Mouse (Mus musculus) heart, embryonic 13.5 days (tissue): Measurements from ENCODE around the gene Nek3. TPM values are rescaled to one million over a fixed set of nuclear protein-coding genes. Genes with fewer than 3 reads are reported as not detected.
A peak's percentile ranks its signal among the peaks of the same experiment; 100 is the strongest.

ENCODE experiments used
- ATAC-seq: fragments of 200-750 bp; cut with Nextera tagmentation; 2 replicates; pipeline ENCODE4 v1.8.0; 2017; ENCODE audit warnings: moderate TSS enrichment; ENCODE audit not compliant: insufficient number of reproducible peaks, low FRiP score, low TSS enrichment; ENCODE audit errors: extremely low read depth
- H3K27ac ChIP-seq: fragments of 300-500 bp; sonication (generic); replicated peaks from 2 replicates; pipeline ENCODE4 v1.5.1; 2015; ENCODE audit warnings: moderate library complexity, mild to moderate bottlenecking, inconsistent platforms
- H3K27me3 ChIP-seq: fragments of 300-500 bp; sonication (generic); replicated peaks from 2 replicates; pipeline ENCODE4 v1.6.1; 2015; ENCODE audit warnings: mild to moderate bottlenecking, inconsistent platforms
- H3K36me3 ChIP-seq: fragments of 300-500 bp; sonication (generic); 2 replicates; pipeline ENCODE4 v1.6.1; 2015; ENCODE audit warnings: mild to moderate bottlenecking, inconsistent platforms
- H3K4me1 ChIP-seq: fragments of 300-500 bp; sonication (generic); 2 replicates; pipeline ENCODE4 v1.6.1; 2015; ENCODE audit warnings: inconsistent platforms
- H3K4me2 ChIP-seq: fragments of 300-500 bp; sonication (generic); 2 replicates; pipeline ENCODE4 v1.6.1; 2015; ENCODE audit warnings: inconsistent platforms, mild to moderate bottlenecking, moderate library complexity
- H3K4me3 ChIP-seq: fragments of 300-500 bp; sonication (generic); 2 replicates; pipeline ENCODE4 v1.5.1; 2015; ENCODE audit warnings: moderate library complexity, mild to moderate bottlenecking, inconsistent platforms
- H3K9ac ChIP-seq: fragments of 300-500 bp; sonication (generic); 2 replicates; pipeline ENCODE4 v1.6.1; 2015; ENCODE audit warnings: inconsistent platforms, mild to moderate bottlenecking, moderate library complexity
- H3K9me3 ChIP-seq: fragments of 300-500 bp; sonication (generic); 2 replicates; pipeline ENCODE4 v1.6.1; 2016; ENCODE audit warnings: inconsistent platforms
- WGBS: fragments of 180-500 bp; shearing (Covaris S2); methylation state at CpG from one replicate; pipeline ENCODE4 v1.1.7; 2015; ENCODE audit warnings: mixed read lengths; 5-methylcytosine and 5-hydroxymethylcytosine counted together
- polyA plus RNA-seq: library from polyadenylated mRNA; unstranded; fragments of >200 nt; fragmentation: Nextera tagmentation; extraction: Ambion mirVana; gene quantifications from 2 replicates; pipeline ENCODE4 v1.2.1, GENCODE M21; 2015

The Nek3 gene
- 4.6 and 4.9 TPM in 2 replicates for polyA plus RNA-seq

DNA sequence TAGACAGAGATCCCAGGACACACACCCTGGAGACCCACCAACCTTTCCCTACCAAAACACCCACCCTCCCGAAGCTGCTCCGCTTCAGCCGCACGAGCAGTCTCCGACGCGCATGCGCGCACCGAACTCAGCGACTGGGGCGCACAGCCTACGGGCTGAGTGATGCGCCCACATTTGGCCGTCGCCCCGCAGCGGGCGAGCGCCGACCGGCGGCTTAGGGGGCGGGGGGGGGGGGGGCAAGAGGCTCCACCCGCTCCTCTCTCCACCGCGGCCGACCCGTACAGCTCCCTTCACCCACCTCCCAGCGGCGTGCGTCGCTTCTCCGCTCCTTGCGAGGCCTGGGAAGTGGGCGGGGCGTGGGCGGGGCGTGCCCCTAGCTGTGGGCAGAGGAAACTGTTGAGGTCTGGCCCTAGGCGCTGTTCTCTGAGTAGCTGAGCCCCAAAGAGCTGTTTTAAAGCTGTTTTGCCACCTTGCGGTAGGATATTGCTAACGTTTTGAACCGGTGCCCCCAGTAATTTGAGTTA is at the start of gene Nek3:
TSS of gene Nek3 (minus strand) at position 356 of the 524 bp plus-strand sequence.
- Histone ChIP-seq H3K9me3 (no peaks in the 10 kb centered on the region), H3K27me3 (no peaks in the 10 kb centered on the region), H3K27ac (peak within 1 kb of the TSS; percentile 70), H3K4me1 (peaks cover 7% of the 10 kb centered on the region), H3K4me3 (peak within 1 kb of the TSS; percentile 67), H3K36me3 (peaks cover 39% of the 10 kb centered on the region), H3K4me2 (peak within 1 kb of the TSS; percentile 76), H3K9ac (peak within 1 kb of the TSS; percentile 83)
- peak; percentile 98 for ATAC-seq
- WGBS = under 1% methylated on average over 43 of the region's 43 CpGs

DNA sequence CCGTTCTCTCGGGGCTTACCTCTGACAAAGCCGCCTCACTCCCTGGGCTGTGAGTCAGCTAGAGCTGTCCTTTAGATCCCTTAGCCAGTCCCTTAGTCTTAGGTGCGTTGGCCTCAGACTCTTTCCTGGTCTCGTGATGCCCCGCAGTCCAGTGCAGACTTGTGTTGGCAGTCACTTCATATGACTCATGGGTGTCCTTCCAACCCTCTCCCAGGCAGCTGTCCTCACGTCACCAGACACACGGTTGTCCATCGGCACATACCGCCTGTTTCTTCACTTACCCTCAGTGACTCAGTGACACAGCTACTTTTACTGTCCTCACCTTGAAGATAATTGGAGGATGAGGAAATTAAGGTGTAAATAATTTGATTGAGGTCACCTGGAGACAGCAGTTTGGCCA is 48.6 kb upstream of the Nek3 start:
- Histone ChIP-seq H3K36me3 (peaks cover 84% of the 10 kb centered on the region), H3K4me3 (no peak overlapping the region), H3K9ac (no peak overlapping the region), H3K9me3 (no peaks in the 10 kb centered on the region), H3K27me3 (no peaks in the 10 kb centered on the region), H3K27ac (no peak overlapping the region), H3K4me1 (no peaks in the 10 kb centered on the region), H3K4me2 (no peak overlapping the region)
- 85% methylated on average over 10 of the region's 10 CpGs for WGBS
- ATAC-seq = no peak

DNA sequence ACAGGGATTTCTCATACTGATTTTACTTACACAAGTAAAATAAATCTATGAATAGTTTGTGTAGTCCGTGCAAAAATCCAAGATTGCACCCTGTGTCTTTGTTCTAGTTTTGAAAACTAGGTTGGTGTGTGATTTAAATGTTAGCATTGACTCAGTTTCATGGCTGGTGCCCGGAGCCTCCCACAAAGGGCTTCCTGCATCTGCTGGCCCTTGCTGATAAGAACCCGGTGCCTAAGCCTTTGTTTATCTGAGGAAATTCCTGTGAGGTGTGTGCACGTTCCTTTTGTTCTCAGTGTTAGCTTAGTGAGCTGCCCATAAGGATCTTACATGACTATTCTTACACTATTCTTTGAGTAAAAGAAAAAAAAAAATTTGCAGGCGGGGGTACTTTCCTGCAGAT is 42.8 kb upstream of the Nek3 start:
- peaks cover 18% of the 10 kb centered on the region for H3K4me1 ChIP-seq
- no peak overlapping the region for H3K4me3 ChIP-seq
- no peaks in the 10 kb centered on the region for H3K27me3 ChIP-seq
- no peak overlapping the region for H3K9ac ChIP-seq
- peak overlapping the region; percentile 28; the same call in 1 of the 2 replicates for H3K4me2 ChIP-seq
- H3K36me3 ChIP-seq = peaks cover 62% of the 10 kb centered on the region
- 12% methylated on average over 5 of the region's 5 CpGs for WGBS
- ATAC-seq = no peak; the same call in 1 of the 2 replicates
- peak overlapping the region; percentile 73 for H3K27ac ChIP-seq
- no peaks in the 10 kb centered on the region for H3K9me3 ChIP-seq

- 72% methylated on average over 4 of the region's 4 CpGs for WGBS
- Histone ChIP-seq H3K4me2 (no peak overlapping the region), H3K27me3 (no peaks in the 10 kb centered on the region), H3K27ac (peak overlapping the region; percentile 81), H3K9ac (no peak overlapping the region), H3K4me3 (no peak overlapping the region), H3K9me3 (no peaks in the 10 kb centered on the region), H3K4me1 (peaks cover 18% of the 10 kb centered on the region), H3K36me3 (peaks cover 63% of the 10 kb centered on the region)
- no peak for ATAC-seq
Observed at GRCm38 (mm10) chr8:22207535-22207934, 41.3 kb upstream of the Nek3 start.

DNA sequence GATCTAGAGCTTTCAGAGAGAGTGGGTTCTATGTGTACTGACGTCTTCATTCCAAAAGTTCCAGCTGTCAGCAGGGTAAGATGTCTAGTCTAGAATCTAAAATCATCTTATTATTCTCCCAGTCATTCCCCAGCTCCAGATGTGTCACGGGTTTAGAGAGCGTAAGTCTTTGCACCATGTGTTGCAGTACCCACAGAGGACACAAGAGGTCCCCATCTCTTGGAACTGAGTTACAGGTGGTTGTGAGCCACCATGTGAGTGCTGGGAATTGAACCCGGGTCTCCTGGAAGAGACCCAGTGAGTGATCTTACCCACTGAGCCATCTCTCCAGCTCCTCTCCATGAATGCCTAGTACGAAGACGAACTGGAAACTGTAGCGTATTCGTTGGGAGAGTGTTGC is 33.2 kb upstream of the Nek3 start:
- WGBS = 96% methylated on average over 8 of the region's 8 CpGs
- H3K9me3 ChIP-seq = no peaks in the 10 kb centered on the region
- no peak overlapping the region for H3K9ac ChIP-seq
- H3K36me3 ChIP-seq = peaks cover 48% of the 10 kb centered on the region
- H3K4me3 ChIP-seq = no peak overlapping the region
- no peak overlapping the region for H3K4me2 ChIP-seq
- no peaks in the 10 kb centered on the region for H3K27me3 ChIP-seq
- peaks cover 6% of the 10 kb centered on the region for H3K4me1 ChIP-seq
- H3K27ac ChIP-seq = no peak overlapping the region
- ATAC-seq = no peak

DNA sequence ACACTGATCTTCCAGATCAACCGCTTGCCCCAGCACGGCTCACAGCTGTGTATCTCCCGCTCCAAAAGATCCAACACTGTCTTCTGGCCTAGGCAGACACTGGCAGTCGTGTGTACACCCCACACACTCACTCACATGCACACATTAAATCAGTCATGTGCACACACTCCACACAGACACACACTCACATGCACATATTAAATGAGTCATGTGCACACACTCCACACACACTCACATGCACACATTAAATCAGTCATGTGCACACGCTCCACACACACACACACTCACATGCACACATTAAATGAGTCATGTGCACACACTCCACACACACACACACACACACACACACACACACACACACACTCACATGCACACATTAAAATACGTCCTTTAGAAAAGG is 31.7 kb upstream of the Nek3 start:
- no peak overlapping the region for H3K4me3 ChIP-seq
- 93% methylated on average over 6 of the region's 6 CpGs for WGBS
- H3K9me3 ChIP-seq = no peaks in the 10 kb centered on the region
- H3K4me1 ChIP-seq = peaks cover 16% of the 10 kb centered on the region
- no peak overlapping the region for H3K4me2 ChIP-seq
- H3K9ac ChIP-seq = no peak overlapping the region
- H3K27ac ChIP-seq = no peak overlapping the region
- ATAC-seq = no peak
- H3K36me3 ChIP-seq = peaks cover 35% of the 10 kb centered on the region
- H3K27me3 ChIP-seq = no peaks in the 10 kb centered on the region

DNA sequence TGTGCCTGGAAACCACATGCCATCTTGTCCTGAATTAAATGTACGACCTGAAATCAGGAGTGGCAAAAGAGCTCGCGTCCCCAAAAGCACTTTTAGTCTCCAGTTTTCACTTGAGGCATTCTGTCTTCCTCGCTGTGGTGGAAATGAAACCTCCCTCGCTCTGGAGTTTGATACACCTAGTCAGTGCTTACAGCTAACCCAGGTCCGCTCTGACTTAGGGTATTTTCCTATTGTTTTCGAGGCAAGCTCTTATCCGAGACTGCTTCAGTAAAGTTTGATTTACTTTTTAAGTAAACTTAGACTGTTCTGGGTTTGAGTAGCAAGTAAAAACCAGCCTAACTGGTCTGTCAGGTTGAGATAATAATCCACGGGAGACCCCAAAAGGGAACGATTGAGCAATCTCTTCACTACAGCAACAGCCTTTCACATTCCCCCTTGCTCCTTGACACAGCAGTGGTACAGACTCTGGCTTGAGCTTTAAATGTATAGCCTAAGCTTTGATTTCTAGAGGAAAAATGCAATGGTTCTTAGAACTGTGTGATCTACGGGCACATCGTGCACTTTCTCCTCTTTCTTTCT is 27.3 kb upstream of the Nek3 start:
- Histone ChIP-seq H3K9ac (peak overlapping the region; percentile 95), H3K27me3 (no peaks in the 10 kb centered on the region), H3K27ac (peak overlapping the region; percentile 99), H3K4me3 (peak overlapping the region; percentile 88), H3K4me2 (peak overlapping the region; percentile 88), H3K36me3 (peaks cover 4% of the 10 kb centered on the region; the same call in 1 of the 2 replicates), H3K4me1 (peaks cover 16% of the 10 kb centered on the region), H3K9me3 (no peaks in the 10 kb centered on the region)
- no peak for ATAC-seq
- WGBS = 13% methylated on average over 12 of the region's 12 CpGs

DNA sequence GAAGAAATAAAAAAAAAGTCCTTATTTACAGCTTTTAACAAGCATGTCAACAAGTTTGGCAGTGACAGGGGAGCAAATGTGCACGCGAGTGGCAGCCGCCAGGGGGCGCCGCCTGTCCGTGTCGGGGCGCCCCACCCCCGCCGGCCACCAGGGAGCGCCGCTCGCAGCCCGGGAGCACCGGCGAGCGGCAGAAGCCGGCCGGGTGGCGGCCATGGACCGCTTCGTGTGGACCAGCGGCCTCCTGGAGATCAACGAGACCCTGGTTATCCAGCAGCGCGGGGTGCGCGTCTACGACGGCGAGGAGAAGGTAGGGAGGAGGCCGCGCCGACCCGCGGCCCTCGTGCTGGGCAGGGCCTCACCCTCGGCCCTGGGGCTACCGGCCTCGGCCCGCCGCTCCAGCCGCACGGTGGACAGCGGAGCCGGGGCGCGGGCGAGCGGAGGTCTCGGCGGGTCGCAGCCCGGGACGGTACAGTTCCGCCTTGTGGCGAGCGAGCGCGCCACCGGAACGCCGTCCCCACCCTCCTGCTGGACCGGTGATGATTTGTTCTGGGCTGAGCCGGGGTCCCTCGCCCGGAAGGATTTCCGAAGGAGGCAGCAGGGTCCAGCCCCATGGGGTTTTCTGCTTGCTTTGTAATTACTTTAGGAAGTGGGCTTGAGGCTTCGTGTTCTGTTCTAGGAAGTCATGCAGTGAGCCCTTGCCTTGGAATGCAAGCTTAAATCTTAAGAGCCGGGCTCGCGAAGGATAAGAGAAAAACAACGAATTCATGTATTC is 26.6 kb upstream of the Nek3 start, which contains the start of gene Vps36:
TSS of gene Vps36 (plus strand) at position 150 of the 772 bp plus-strand sequence.
- peak within 1 kb of the TSS; percentile 88 for H3K4me2 ChIP-seq

GRCm38 (mm10) chr8:22185431-22186397 is 19.5 kb upstream of the Nek3 start, which contains the start of gene Ckap2:
TSS of gene Ckap2 (minus strand) at chr8:22185819.
- Histone ChIP-seq H3K4me1 (peaks cover 12% of the 10 kb centered on the region), H3K27me3 (no peaks in the 10 kb centered on the region), H3K9ac (peak within 1 kb of the TSS; percentile 85), H3K36me3 (no peaks in the 10 kb centered on the region), H3K27ac (peak within 1 kb of the TSS; percentile 79), H3K4me2 (peak within 1 kb of the TSS; percentile 68), H3K4me3 (peak within 1 kb of the TSS; percentile 71), H3K9me3 (no peaks in the 10 kb centered on the region)
- peak; percentile 91 for ATAC-seq
- 2% methylated on average over 63 of the region's 63 CpGs for WGBS

More for the DNA sequence above, 26.6 kb upstream of the Nek3 start, which contains the start of gene Vps36:
- Histone ChIP-seq H3K36me3 (peaks cover 4% of the 10 kb centered on the region; the same call in 1 of the 2 replicates), H3K27ac (peak within 1 kb of the TSS; percentile 99), H3K9ac (peak within 1 kb of the TSS; percentile 95), H3K9me3 (no peaks in the 10 kb centered on the region), H3K4me3 (peak within 1 kb of the TSS; percentile 88), H3K4me1 (peaks cover 16% of the 10 kb centered on the region), H3K27me3 (no peaks in the 10 kb centered on the region)
- peak; percentile 89 for ATAC-seq
- under 1% methylated on average over 73 of the region's 73 CpGs for whole genome bisulfite sequencing

GRCm38 (mm10) chr8:22184884-22185283 is 18.6 kb upstream of the Nek3 start:
- WGBS = 0% methylated on average over 3 of the region's 3 CpGs
- Histone ChIP-seq H3K4me2 (peak overlapping the region; percentile 68), H3K9ac (peak overlapping the region; percentile 85)

More at GRCm38 (mm10) chr8:22184884-22185283, 18.6 kb upstream of the Nek3 start:
- Histone ChIP-seq H3K9me3 (no peaks in the 10 kb centered on the region), H3K27me3 (no peaks in the 10 kb centered on the region), H3K4me3 (peak overlapping the region; percentile 71), H3K4me1 (peaks cover 20% of the 10 kb centered on the region), H3K27ac (peak overlapping the region; percentile 79; the same call in 1 of the 2 replicates), H3K36me3 (no peaks in the 10 kb centered on the region)
- no peak for ATAC-seq
